Mouse (Mus musculus): ENCODE data around the gene Iqsec1.

The Iqsec1 gene

DNA sequence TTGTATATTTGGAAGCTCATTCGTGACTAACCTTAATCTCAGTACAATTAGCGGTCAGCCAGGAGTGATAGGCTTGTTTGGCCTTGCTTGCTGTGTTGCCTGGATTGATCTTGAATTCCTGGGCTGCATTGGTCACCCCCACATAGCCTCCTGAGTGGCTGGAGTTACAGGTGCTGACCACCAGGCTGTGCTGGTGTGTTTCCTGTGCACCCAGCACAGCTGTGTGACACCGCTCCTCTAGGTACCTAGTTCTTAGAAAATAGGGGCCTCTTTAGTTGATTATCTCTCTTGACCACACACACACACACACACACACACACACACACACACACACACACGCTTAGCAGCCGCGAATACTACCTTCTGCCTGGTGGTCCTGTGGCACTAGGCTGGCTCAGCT lies 380.3 kb downstream of the Iqsec1 start:
- DNase-seq = no peak

DNA sequence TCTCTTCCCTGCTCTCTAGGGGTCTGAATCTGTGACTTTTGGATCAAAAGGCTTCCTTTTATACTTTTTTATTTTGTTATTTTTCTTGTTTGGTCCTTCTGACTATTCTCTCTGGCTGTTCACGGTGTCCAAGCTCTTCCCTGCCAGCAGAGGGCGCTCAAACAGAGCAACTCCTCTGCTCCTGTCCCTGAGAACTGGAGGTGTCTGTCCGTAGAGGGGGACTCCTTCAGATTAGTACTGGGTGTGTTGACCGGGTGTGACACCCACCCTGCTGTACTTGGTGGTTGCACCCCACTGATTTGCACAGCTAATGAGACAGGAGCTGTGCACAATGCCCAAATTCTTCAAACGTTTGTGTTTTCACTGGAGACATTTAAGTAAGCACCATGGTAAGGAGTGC lies 381.3 kb downstream of the Iqsec1 start:
- DNase-seq = peak; percentile 62 to 75

DNA sequence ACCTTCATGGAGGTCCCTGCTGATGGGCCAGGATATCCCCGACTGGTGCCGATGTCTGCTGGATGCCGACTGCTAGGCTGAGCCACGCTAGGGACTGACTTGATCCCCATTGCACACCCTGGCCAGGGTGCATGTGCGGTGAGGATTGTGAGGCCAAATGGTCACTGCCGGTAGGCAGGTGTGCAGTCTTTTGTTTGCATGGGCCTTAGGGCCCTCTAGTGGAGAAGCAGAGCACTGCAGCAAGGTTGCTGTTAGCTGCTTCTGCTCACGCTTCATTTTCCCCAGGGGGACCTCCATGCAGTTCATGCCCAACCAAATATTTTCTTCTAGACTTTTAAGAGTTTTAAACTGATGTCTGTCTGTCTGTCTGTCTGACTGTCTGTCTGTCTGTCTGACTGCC lies 381.9 kb downstream of the Iqsec1 start:
- peak; percentile 68 to 74 for DNase-seq
